Mouse (Mus musculus) heart, postnatal 0 days (tissue): Measurements from ENCODE around the gene Gsk3a. TPM values are rescaled to one million over a fixed set of nuclear protein-coding genes. Genes with fewer than 3 reads are reported as not detected.

Experiments
- ATAC-seq: fragments of 200-750 bp; cut with Nextera tagmentation; 2 replicates; pipeline ENCODE4 v1.8.0; 2017; ENCODE audit warnings: low read depth, moderate number of reproducible peaks, moderate library complexity; ENCODE audit not compliant: insufficient read depth
- DNase-seq: peaks from one replicate; pipeline ENCODE4 v3.0.0-alpha.2; 2016; ENCODE audit warnings: low spot score
- H3K27ac ChIP-seq: fragments of 300-500 bp; sonication (generic); 2 replicates; pipeline ENCODE4 v1.5.1; 2014; ENCODE audit warnings: low read depth, mild to moderate bottlenecking
- H3K27me3 ChIP-seq: fragments of 300-500 bp; sonication (generic); 2 replicates; pipeline ENCODE4 v1.6.1; 2014; ENCODE audit warnings: low read length, mixed read lengths; ENCODE audit not compliant: control insufficient read depth, insufficient read depth
- H3K36me3 ChIP-seq: fragments of 300-500 bp; sonication (generic); replicated peaks from 2 replicates; pipeline ENCODE4 v1.6.1; 2014; ENCODE audit warnings: low read length, mixed read lengths; ENCODE audit not compliant: control insufficient read depth, insufficient read depth
- H3K4me1 ChIP-seq: fragments of 300-500 bp; sonication (generic); 2 replicates; pipeline ENCODE4 v1.6.1; 2014; ENCODE audit warnings: antibody characterized with exemption; ENCODE audit not compliant: control insufficient read depth, insufficient read depth
- H3K4me2 ChIP-seq: fragments of 300-500 bp; sonication (generic); 2 replicates; pipeline ENCODE4 v1.6.1; 2014; ENCODE audit warnings: low read depth, mild to moderate bottlenecking, low read length, moderate library complexity
- H3K4me3 ChIP-seq: fragments of 300-500 bp; sonication (generic); 2 replicates; pipeline ENCODE4 v1.5.1; 2014; ENCODE audit warnings: low read depth, low read length
- H3K9ac ChIP-seq: fragments of 300-500 bp; sonication (generic); replicated peaks from 2 replicates; pipeline ENCODE4 v1.6.1; 2014; ENCODE audit warnings: low read depth, low read length, mixed read lengths
- H3K9me3 ChIP-seq: fragments of 300-500 bp; sonication (generic); replicated peaks from 2 replicates; pipeline ENCODE4 v1.6.1; 2016; ENCODE audit warnings: low read length; ENCODE audit not compliant: control insufficient read depth
- CTCF ChIP-seq: IDR thresholded peaks from 2 replicates; pipeline ENCODE4 v1.5.1; 2016; ENCODE audit warnings: antibody characterized with exemption, control low read depth, low read depth
- EP300 ChIP-seq: IDR thresholded peaks from 2 replicates; pipeline ENCODE4 v1.6.1; 2016; ENCODE audit warnings: antibody characterized with exemption, low read depth
- WGBS: fragments of 180-500 bp; shearing (Covaris S2); extraction: QIAGEN DNeasy Blood & Tissue Kit; methylation state at CpG from one replicate; pipeline ENCODE4 v1.1.7; 2014; 5-methylcytosine and 5-hydroxymethylcytosine counted together
- polyA plus RNA-seq: library from polyadenylated mRNA; unstranded; fragments of >200 nt; fragmentation: Nextera tagmentation; extraction: Ambion mirVana; gene quantifications from 2 replicates; pipeline ENCODE4 v1.2.1, GENCODE M21; 2015
- total RNA-seq: library from RNA; depleted of rRNA; stranded (reverse); fragments of >200 nt; gene quantifications from 2 replicates; pipeline ENCODE4 v1.2.3, GENCODE M21; 2014; ENCODE audit warnings: low replicate concordance

Gsk3a gene
- total and polyA plus RNA-seq, 2 experiments from 2014 or later, result 5.3 to 64.7 TPM

GRCm38 (mm10) chr7:25218705-25219415 is 18.8 kb downstream of the Gsk3a start:
- peak; percentile 35 for DNase-seq
- ATAC-seq, result 0 out of 2 replicates have a peak, but pooled peaks have one; percentile 12

DNA sequence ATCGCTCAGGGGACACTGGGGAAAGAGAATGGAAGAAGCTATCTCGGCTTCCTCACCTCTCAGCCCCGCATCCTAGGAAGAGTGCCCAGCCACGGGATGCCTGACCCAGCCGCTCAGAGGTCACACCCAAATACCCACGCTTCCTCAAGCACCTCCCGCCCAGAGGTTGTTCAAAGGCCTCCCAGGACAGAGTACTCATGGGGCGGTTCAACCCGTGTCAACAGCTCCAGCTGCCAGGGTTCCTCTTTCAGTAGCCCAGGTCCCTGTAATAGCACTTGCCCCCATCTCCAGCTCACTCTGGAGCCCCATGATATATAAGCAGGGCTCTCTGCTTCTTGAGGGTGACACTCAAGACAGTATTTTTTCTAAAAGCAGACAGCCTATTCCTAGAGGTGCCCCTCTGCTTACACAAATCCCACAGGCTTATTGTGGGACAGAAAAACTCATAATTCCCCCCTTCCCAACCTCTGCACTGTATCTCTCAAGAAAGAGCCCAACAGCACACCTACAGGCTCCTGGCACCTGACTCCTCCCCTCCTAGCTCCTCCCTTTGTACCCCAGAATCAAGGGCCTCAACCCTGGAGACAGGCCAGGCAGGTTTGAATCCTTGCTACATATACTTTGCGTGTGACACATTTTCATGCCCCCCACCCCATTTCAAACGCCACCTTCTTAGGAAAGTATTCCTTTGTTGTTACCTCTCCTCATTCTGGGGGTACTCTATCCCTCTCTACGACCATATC is 19.8 kb downstream of the Gsk3a start:
- Histone ChIP-seq H3K9ac (no peak overlapping the region), H3K4me2 (no peak overlapping the region)
- WGBS, result 74% methylated on average over 12 of the region's 12 CpGs

More at GRCm38 (mm10) chr7:25218705-25219415, 18.8 kb downstream of the Gsk3a start:
- Histone ChIP-seq H3K4me2 (peak overlapping the region; percentile 94), H3K27me3 (no peaks in the 10 kb centered on the region), H3K36me3 (peaks cover 16% of the 10 kb centered on the region; the same call in 1 of the 2 replicates), H3K9me3 (no peaks in the 10 kb centered on the region), H3K27ac (peak overlapping the region; percentile 92), H3K4me3 (peak overlapping the region; percentile 85), H3K4me1 (peaks cover 20% of the 10 kb centered on the region), H3K9ac (peak overlapping the region; percentile 70)
- under 1% methylated on average over 53 of the region's 53 CpGs for WGBS
- no peak for TF ChIP-seq CTCF
- no peak for TF ChIP-seq EP300

DNA sequence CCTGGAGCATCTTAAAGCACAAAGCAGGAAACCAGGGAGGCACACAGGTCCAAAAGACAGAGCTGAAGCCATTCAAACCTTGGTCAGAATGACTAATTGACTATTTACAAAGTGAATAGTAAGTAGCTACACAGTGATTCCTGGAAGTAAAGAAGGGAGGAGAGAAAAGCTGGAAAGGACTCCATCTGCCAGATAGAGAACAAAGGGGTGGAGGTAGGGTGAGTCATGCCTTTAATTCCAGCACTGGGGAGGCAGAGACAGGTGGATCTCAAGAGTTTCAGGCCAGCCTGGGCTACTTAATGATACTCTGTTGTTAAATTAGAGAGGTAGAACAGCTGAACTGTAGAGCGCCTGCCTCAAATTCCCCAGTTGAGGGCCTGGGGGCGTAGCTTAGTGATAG is 23.5 kb downstream of the Gsk3a start:
- Histone ChIP-seq H3K4me2 (no peak overlapping the region), H3K4me1 (peaks cover 6% of the 10 kb centered on the region; the same call in 1 of the 2 replicates), H3K4me3 (no peak overlapping the region), H3K9ac (no peak overlapping the region), H3K36me3 (peaks cover 45% of the 10 kb centered on the region), H3K9me3 (no peaks in the 10 kb centered on the region), H3K27ac (no peak overlapping the region), H3K27me3 (no peaks in the 10 kb centered on the region)
- 97% methylated on average over 2 of the region's 2 CpGs for WGBS
- ATAC-seq, result no peak
- no peak for DNase-seq
- no peak for TF ChIP-seq EP300
- no peak for TF ChIP-seq CTCF

More for the DNA sequence above, 19.8 kb downstream of the Gsk3a start:
- H3K9me3 ChIP-seq, result no peaks in the 10 kb centered on the region
- ATAC-seq (no peak), DNase-seq (no peak)
- no peak for TF ChIP-seq CTCF
- no peak for TF ChIP-seq EP300
- H3K36me3 ChIP-seq, result peaks cover 20% of the 10 kb centered on the region; the same call in 1 of the 2 replicates
- H3K4me3 ChIP-seq, result no peak overlapping the region
- H3K27me3 ChIP-seq, result no peaks in the 10 kb centered on the region
- H3K27ac ChIP-seq, result no peak overlapping the region
- H3K4me1 ChIP-seq, result peaks cover 20% of the 10 kb centered on the region

DNA sequence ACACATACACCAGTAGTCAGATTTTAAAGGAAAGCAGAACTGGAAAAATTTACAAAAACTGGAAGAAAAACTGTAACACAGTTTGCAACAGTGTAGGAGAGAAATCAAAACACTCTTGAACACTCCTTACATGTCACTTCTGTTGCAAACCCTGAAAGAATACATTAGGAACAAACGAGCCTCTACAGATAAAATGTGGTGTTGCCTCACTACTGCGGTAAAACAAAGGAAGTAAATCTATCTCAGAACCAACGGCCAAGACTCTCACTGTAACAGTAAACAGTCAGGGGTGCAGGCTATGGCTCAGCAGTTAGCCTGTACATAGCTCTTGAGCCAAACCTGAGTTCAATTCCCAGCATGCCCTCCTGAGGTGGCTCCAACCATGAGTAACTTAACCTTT is 24.6 kb downstream of the Gsk3a start:
- H3K27me3 ChIP-seq, result no peaks in the 10 kb centered on the region
- H3K4me1 ChIP-seq, result no peaks in the 10 kb centered on the region
- ATAC-seq, result no peak
- H3K4me3 ChIP-seq, result no peak overlapping the region
- no peak overlapping the region for H3K27ac ChIP-seq
- TF ChIP-seq EP300 (no peak), CTCF (no peak)
- peaks cover 49% of the 10 kb centered on the region for H3K36me3 ChIP-seq
- 66% methylated on average over 3 of the region's 3 CpGs for WGBS
- no peak overlapping the region for H3K9ac ChIP-seq
- H3K4me2 ChIP-seq, result no peak overlapping the region
- H3K9me3 ChIP-seq, result no peaks in the 10 kb centered on the region
- no peak for DNase-seq

GRCm38 (mm10) chr7:25210482-25210881 is 27.2 kb downstream of the Gsk3a start:
- WGBS, result 75% methylated on average over 4 of the region's 4 CpGs
- Histone ChIP-seq H3K27ac (no peak overlapping the region), H3K4me1 (no peaks in the 10 kb centered on the region), H3K36me3 (peaks cover 45% of the 10 kb centered on the region), H3K4me2 (no peak overlapping the region), H3K27me3 (no peaks in the 10 kb centered on the region), H3K9ac (no peak overlapping the region), H3K9me3 (no peaks in the 10 kb centered on the region), H3K4me3 (no peak overlapping the region)
- TF ChIP-seq EP300, result no peak
- TF ChIP-seq CTCF, result no peak
- ATAC-seq, result no peak
- DNase-seq, result no peak
